Mouse (Mus musculus) inflammation-experienced regulatory T-cells, adult 16 weeks (primary cell): ENCODE measurements around the gene Zfp933. TPM values are rescaled to one million over a fixed set of nuclear protein-coding genes. Genes with fewer than 3 reads are reported as not detected.

ENCODE experiments used
- polyA plus RNA-seq: library from polyadenylated mRNA; unstranded; fragments of 100-300 nt; shearing (Covaris generic); gene quantifications from one replicate; pipeline ENCODE4 v1.2.1, GENCODE M21; 2017

Gene Zfp933
- polyA plus RNA-seq, result 6.3 TPM

DNA sequence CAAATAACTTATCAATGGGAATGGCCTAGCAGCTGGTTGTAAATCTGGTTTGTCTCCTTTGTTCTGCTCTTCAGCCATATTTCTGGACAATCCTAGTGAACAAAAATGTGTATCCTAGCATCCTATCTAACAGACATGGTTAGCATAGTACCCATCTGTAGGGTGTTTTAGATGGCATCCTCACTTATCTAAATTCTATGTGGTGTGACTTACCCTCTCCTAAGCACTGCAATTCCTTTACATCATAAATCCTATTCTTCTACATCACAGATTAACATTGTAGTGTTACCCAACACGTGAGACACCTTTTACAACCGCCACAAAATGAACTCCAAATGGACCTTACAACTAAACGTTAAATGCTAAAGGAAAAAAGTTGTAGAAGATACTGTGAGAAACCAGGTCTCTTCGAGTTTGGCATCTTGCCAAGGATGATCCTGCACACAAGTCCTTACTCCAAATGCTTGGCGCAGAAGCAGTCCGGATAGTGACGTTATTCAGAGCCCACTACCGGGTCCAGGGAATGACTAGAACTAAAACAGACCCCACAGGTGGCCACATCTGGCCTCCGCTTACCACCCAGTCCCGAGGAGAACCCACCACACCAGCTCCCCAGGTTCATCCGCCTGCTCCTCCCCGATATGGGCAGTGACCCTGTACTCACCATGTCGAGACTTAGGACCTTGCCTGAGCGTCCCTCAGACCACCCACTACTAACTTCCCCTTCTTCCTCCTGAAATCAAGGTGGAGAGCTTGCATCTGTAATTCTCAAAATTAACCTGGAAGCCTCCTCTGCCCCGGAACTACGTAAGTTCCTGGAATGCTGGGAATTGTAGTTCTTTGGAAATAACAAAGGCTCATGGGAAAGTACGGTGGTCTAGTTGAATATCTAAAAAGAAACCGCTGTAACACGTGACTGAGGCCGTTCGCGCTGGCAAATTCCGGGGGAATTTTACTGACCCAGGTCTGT, at the start of gene Zfp933:
TSS of gene Zfp933 (minus strand) at position 753 of the 970 bp plus-strand sequence.

GRCm38 (mm10) chr4:147868450-147869031, 20.4 kb upstream of the Zfp933 start, which contains the start of the genes Miip and Fv1:
Miip (minus strand) TSS chr4:147868816.
Fv1 (plus strand) TSS chr4:147868979.

DNA sequence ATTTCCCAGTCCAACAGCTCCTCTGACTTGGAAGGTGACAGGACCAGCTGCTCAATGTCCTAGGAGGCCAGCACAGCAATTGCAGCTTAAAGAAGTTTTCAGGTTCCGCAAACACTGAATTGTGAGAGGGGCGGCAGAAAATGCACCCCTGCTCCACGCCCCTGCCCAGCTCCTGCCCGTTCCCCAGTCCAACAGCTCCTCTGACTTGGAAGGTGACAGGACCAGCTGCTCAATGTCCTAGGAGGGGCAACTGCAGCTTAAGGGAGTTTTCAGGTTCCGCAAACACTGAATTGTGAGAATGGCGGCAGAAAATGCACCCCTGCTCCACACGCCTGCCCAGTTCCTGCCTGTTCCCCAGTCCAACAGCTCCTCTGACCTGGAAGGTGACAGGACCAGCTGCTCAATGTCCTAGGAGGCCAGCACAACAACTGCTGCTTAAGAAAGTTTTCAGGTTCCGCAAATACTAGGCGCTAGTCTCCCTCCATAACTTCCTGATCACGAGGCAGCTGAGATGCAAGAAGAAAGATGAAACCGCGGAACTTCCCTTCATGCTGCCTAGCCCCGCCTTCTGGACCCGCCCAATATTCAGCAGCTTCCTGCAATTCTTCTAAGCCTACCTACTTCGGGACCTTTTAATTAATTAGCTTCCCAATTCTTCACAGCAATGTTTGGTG, 38.7 kb downstream of the Zfp933 start, which contains the start of gene Zfp984:
TSS of gene Zfp984 (minus strand) at position 497 of the 674 bp plus-strand sequence.

Other genes starting within 250 kb of the Zfp933 start
- gene Zfp979, start 205.9 kb downstream of the Zfp933 start, polyA plus RNA-seq, result 0.17 TPM
- not detected for gene Zfp534, start 145.8 kb downstream of the Zfp933 start, polyA plus RNA-seq
- 32.5 TPM for gene Zfp984, start 38.6 kb downstream of the Zfp933 start, polyA plus RNA-seq
- gene Miip, start 20.4 kb upstream of the Zfp933 start, polyA plus RNA-seq, result 128 TPM
- gene Fv1, start 20.6 kb upstream of the Zfp933 start, polyA plus RNA-seq, result 5.6 TPM
- 55.8 TPM for gene Mfn2, start 56.3 kb upstream of the Zfp933 start, polyA plus RNA-seq
- 11.6 TPM for gene Plod1, start 88.4 kb upstream of the Zfp933 start, polyA plus RNA-seq
- 4.5 TPM for gene 2510039O18Rik, start 92.5 kb upstream of the Zfp933 start, polyA plus RNA-seq
- not detected for gene Nppb, start 137.4 kb upstream of the Zfp933 start, polyA plus RNA-seq
- gene Nppa, start 152.4 kb upstream of the Zfp933 start, polyA plus RNA-seq, result not detected
- 10.1 TPM for gene Clcn6, start 190.5 kb upstream of the Zfp933 start, polyA plus RNA-seq
- 21.3 TPM for gene Mthfr, start 190.7 kb upstream of the Zfp933 start, polyA plus RNA-seq
- 28.8 TPM for gene Agtrap, start 239.7 kb upstream of the Zfp933 start, polyA plus RNA-seq